In genomic region chr6:115854432-115854831, GRCm38 (mm10) we compare ENCODE assay signal across 10 mouse cellular contexts. TPM values are rescaled to one million over a fixed set of nuclear protein-coding genes. Genes with fewer than 3 reads are reported as not detected.
DNase-seq lines count a peak whose midpoint lies in the region; ATAC-seq and TF ChIP-seq lines count a peak whose summit lies in the region.
"Had no signal": no experiment of that assay in that cellular context is flagged by ENCODE, and none has a peak within 500 bp of the region (broad histone marks: within the 10 kb centered on the region; RNA-seq: fewer than 3 reads in every experiment).

No protein-coding gene starts in this region.

- H3K36me3 ChIP-seq in heart, adult 2 months (ENCODE audit: control insufficient read depth, insufficient read depth, low read length): no peaks in the 10 kb centered on the region
- H3K36me3 ChIP-seq in MEL (ENCODE audit: control insufficient read depth in 1 of 2, insufficient read depth in 2 of 2, low read length in 2 of 2): peaks cover 0 to 12% of the 10 kb centered on the region in 2 experiments; a peak in 2 of 4 replicates
- H3K36me3 ChIP-seq in myocyte (ENCODE audit: control insufficient read depth, insufficient read depth): no peaks in the 10 kb centered on the region
- H3K36me3 ChIP-seq: limb, embryonic 15.5 days had no signal

- TF ChIP-seq CTCF in heart, adult 2 months (IDR thresholded peaks at IDR 0.05): peak; percentile 74
- TF ChIP-seq CTCF in MEL (IDR thresholded peaks at IDR 0.05 in 2 of 3, conservative IDR thresholded peaks at IDR 0.05 in 1 of 3; ENCODE audit: control insufficient read depth in 1 of 3, insufficient read depth in 1 of 3, low read depth in 2 of 3, low read length in 3 of 3, poor library complexity in 1 of 3, severe bottlenecking in 1 of 3): peak; percentile 35 to 61 (median 48)

- no peak for DNase-seq in heart, adult 2 months
- DNase-seq in heart, postnatal 4 days: no peak
- DNase-seq in lung, postnatal 25 days (ENCODE audit: low spot score): peak; percentile 26
- no peak for DNase-seq in lung, adult 18-20 months
- DNase-seq in MEL (ENCODE audit: low read depth, low spot score): peak; percentile 69
- no peak for DNase-seq in layer of hippocampus, postnatal 25 days (ENCODE audit: extremely low spot score in 1 of 2, low spot score in 1 of 2)
- DNase-seq: gastrocnemius, postnatal 10 days had no signal

- H3K9me3 ChIP-seq in MEL (replicated peaks; ENCODE audit: insufficient read depth, low read length): no peaks in the 10 kb centered on the region
- H3K9me3 ChIP-seq: limb, embryonic 15.5 days had no signal

- H3ac ChIP-seq in myocyte (ENCODE audit: control insufficient read depth, insufficient read length): no peak overlapping the region

- TF ChIP-seq EP300 in heart, adult 2 months (IDR thresholded peaks at IDR 0.05; ENCODE audit: insufficient read depth, low read depth, low read length): no peak
- TF ChIP-seq EP300 in MEL (IDR thresholded peaks at IDR 0.05; ENCODE audit: low read depth in 1 of 2, low read length in 2 of 2): no peak

- no peaks in the 10 kb centered on the region for H3K79me2 ChIP-seq in heart, adult 2 months (replicated peaks; ENCODE audit: control insufficient read depth, insufficient read depth, low read length)
- H3K79me2 ChIP-seq in MEL (ENCODE audit: control insufficient read depth, insufficient read depth, low read length, poor library complexity): peaks cover 12% of the 10 kb centered on the region
- H3K79me2 ChIP-seq in myocyte (ENCODE audit: control insufficient read depth, insufficient read depth): peaks cover 5% of the 10 kb centered on the region

- H3K4me2 ChIP-seq in myocyte (ENCODE audit: low read depth): no peak overlapping the region

- no peak overlapping the region for H3K9ac ChIP-seq in heart, adult 2 months (ENCODE audit: low read depth, low read length)
- no peak overlapping the region for H3K9ac ChIP-seq in MEL (ENCODE audit: control insufficient read depth, low read depth, low read length, poor library complexity, severe bottlenecking)

- peak; percentile 44 for TF ChIP-seq RAD21 in MEL (IDR thresholded peaks at IDR 0.05; ENCODE audit: low read depth, low read length)

- no peak for ATAC-seq in megakaryocyte progenitor cell, adult 5-6 weeks (replicated peaks; ENCODE audit: poor library complexity)

- no peak overlapping the region for H3K27ac ChIP-seq in heart, adult 2 months
- no peak overlapping the region for H3K27ac ChIP-seq in MEL (ENCODE audit: control insufficient read depth, low read depth, low read length)

- H3K4me3 ChIP-seq in heart, adult 2 months: no peak overlapping the region
- H3K4me3 ChIP-seq in MEL (ENCODE audit: control insufficient read depth in 1 of 2, insufficient read depth in 1 of 2, low read depth in 2 of 2, low read length in 2 of 2) (no peak overlapping the region), myocyte (peak overlapping the region; percentile 65)

- no peak for TF ChIP-seq POLR2A in heart, adult 2 months (IDR thresholded peaks at IDR 0.05; ENCODE audit: insufficient read depth, low read depth, low read length)
- no peak for TF ChIP-seq POLR2A in MEL (IDR thresholded peaks at IDR 0.05; ENCODE audit: control insufficient read depth in 1 of 2, insufficient read depth in 1 of 2, low read depth in 1 of 2, low read length in 2 of 2, poor library complexity in 1 of 2)
- no peak for TF ChIP-seq POLR2A in myocyte (IDR thresholded peaks at IDR 0.05; ENCODE audit: insufficient read length, low read depth)

- intact Hi-C loops in heart, adult 2 months (cut with DNase I): no loop called here

- H3K4me1 ChIP-seq in heart, adult 2 months (ENCODE audit: control insufficient read depth, insufficient read depth, low read length): peaks cover 5% of the 10 kb centered on the region
- peaks cover 0 to 6% of the 10 kb centered on the region in 2 experiments; a peak in 1 of 4 replicates for H3K4me1 ChIP-seq in MEL (ENCODE audit: control insufficient read depth in 1 of 2, insufficient read depth in 2 of 2, low read length in 2 of 2)

- H3K27me3 ChIP-seq in heart, adult 2 months (ENCODE audit: control insufficient read depth, insufficient read depth, low read length): no peaks in the 10 kb centered on the region
- no peaks in the 10 kb centered on the region for H3K27me3 ChIP-seq in MEL (ENCODE audit: control insufficient read depth in 1 of 2, insufficient read depth in 2 of 2, low read length in 2 of 2)
- no peaks in the 10 kb centered on the region for H3K27me3 ChIP-seq in myocyte (ENCODE audit: control insufficient read depth, insufficient read depth, insufficient read length)
- H3K27me3 ChIP-seq: limb, embryonic 15.5 days had no signal

- 66% methylated on average over 2 of the region's 2 CpGs for WGBS in heart, adult 2 months

TF ChIP-seq in MEL, 35 proteins besides CTCF, POLR2A, EP300 and RAD21 (continues in another document):
- TF ChIP-seq NRF1 (IDR thresholded peaks at IDR 0.05; ENCODE audit: insufficient read depth, low read depth, low read length, poor library complexity, severe bottlenecking) (no peak), POLR2AphosphoS2 (IDR thresholded peaks at IDR 0.05; ENCODE audit: low read length) (no peak), MYC (IDR thresholded peaks at IDR 0.05; ENCODE audit: low read depth, low read length) (no peak), USF2 (IDR thresholded peaks at IDR 0.05; ENCODE audit: borderline replicate concordance in 1 of 2, insufficient read depth in 1 of 2, low read depth in 1 of 2, low read length in 2 of 2) (no peak), TAL1 (IDR thresholded peaks at IDR 0.05; ENCODE audit: low read length) (no peak), MXI1 (IDR thresholded peaks at IDR 0.05; ENCODE audit: low read depth, low read length) (no peak), NELFE (IDR thresholded peaks at IDR 0.05; ENCODE audit: low read depth, low read length) (no peak), KAT2A (conservative IDR thresholded peaks at IDR 0.05; ENCODE audit: low read depth, low read length) (no peak), TCF12 (IDR thresholded peaks at IDR 0.05; ENCODE audit: low read depth, low read length) (no peak)

TF ChIP-seq in myocyte, 11 proteins besides CTCF, POLR2A, EP300 and RAD21:
- TF ChIP-seq USF1 (IDR thresholded peaks at IDR 0.05; ENCODE audit: low read depth) (no peak), POLR2AphosphoS2 (IDR thresholded peaks at IDR 0.05; ENCODE audit: insufficient read length, low read depth) (no peak), REST (IDR thresholded peaks at IDR 0.05; ENCODE audit: insufficient read depth, insufficient read length) (no peak), MYOG (IDR thresholded peaks at IDR 0.05; ENCODE audit: control insufficient read depth in 1 of 3, insufficient read depth in 1 of 3, insufficient read length in 2 of 3, low read depth in 2 of 3) (no peak)
TF ChIP-seq in myocyte: peak in this region for 0.

RNA-seq across cellular contexts. Expression of gene Ift122, which starts 1.2 kb away (rescaled TPM):
- 1 to 10 TPM; 6.6 to 7.3 TPM for total RNA-seq in heart, adult 2 months (2021)
- polyA plus RNA-seq in heart, adult 2 months (2012; rRNA removed): 12.8 and 15.2 TPM in 2 replicates
- 10 to 100 TPM; 16.3 to 17.6 TPM for total RNA-seq in heart, postnatal 4 days (2021)
- 3.3 and 4.0 TPM in 2 replicates for total RNA-seq in MEL (2012; rRNA removed)
- polyA plus RNA-seq in MEL (2012; ENCODE audit: insufficient read depth in 1 of 2, insufficient read length in 2 of 2, low read depth in 1 of 2, low replicate concordance in 2 of 2, missing spikeins in 1 of 2): 1 to 10 TPM in 1 of 2 experiments, not detected in 1; 8.0 TPM
- 21.4 TPM for polyA plus RNA-seq in myocyte (2012; fragmentation: generic; extraction: Trizol)
- 1.7 and 1.8 TPM in 2 replicates for total RNA-seq in megakaryocyte progenitor cell, adult 5-6 weeks (2015)
- total RNA-seq in megakaryocyte progenitor cell, adult 5-6 weeks (2017): 3.2 and 3.9 TPM in 2 replicates
- 10 to 100 TPM; 26.7 to 28.7 TPM for total RNA-seq in layer of hippocampus, postnatal 25 days (2021)

RNA-seq across cellular contexts. Expression of gene Mbd4, which starts 1.3 kb away (rescaled TPM):
- 1 to 10 TPM in 1 of 2 experiments, under 1 TPM in 1; 0.93 to 1.5 TPM for total RNA-seq in heart, adult 2 months (2021)
- 1.2 and 1.5 TPM in 2 replicates for polyA plus RNA-seq in heart, adult 2 months (2012; rRNA removed)
- 1 to 10 TPM; 3.4 to 3.8 TPM for total RNA-seq in heart, postnatal 4 days (2021)
- total RNA-seq in MEL (2012; rRNA removed): 5.6 and 6.4 TPM in 2 replicates
- polyA plus RNA-seq in MEL (2012; ENCODE audit: insufficient read depth in 1 of 2, insufficient read length in 2 of 2, low read depth in 1 of 2, low replicate concordance in 2 of 2, missing spikeins in 1 of 2) (10 to 100 TPM in 1 of 2 experiments, not detected in 1; 10.1 TPM), myocyte (2012; fragmentation: generic; extraction: Trizol) (0.56 TPM)
- total RNA-seq in megakaryocyte progenitor cell, adult 5-6 weeks (2015): 10.4 and 12.3 TPM in 2 replicates
- total RNA-seq in megakaryocyte progenitor cell, adult 5-6 weeks (2017): 19.7 and 25.9 TPM in 2 replicates
- 1 to 10 TPM; 5.8 to 6.1 TPM for total RNA-seq in layer of hippocampus, postnatal 25 days (2021)

RNA-seq across cellular contexts. Expression of gene Efcab12, which starts 16.2 kb away (rescaled TPM):
- under 1 TPM; 0.16 to 0.26 TPM for total RNA-seq in heart, adult 2 months (2021)
- polyA plus RNA-seq in heart, adult 2 months (2012; rRNA removed): 0.06 and 0.14 TPM in 2 replicates
- total RNA-seq in heart, postnatal 4 days (2021): under 1 TPM; 0.88 to 0.90 TPM
- total RNA-seq in MEL (2012; rRNA removed): not detected in 2 replicates
- polyA plus RNA-seq in MEL (2012; ENCODE audit: insufficient read depth in 1 of 2, insufficient read length in 2 of 2, low read depth in 1 of 2, low replicate concordance in 2 of 2, missing spikeins in 1 of 2): under 1 TPM in 1 of 2 experiments, not detected in 1; 0.11 TPM
- polyA plus RNA-seq in myocyte (2012; fragmentation: generic; extraction: Trizol): not detected
- total RNA-seq in megakaryocyte progenitor cell, adult 5-6 weeks (2015): 0.20 TPM in 2 replicates
- total RNA-seq in megakaryocyte progenitor cell, adult 5-6 weeks (2017): 0.42 TPM in 1 of 2 replicates, not detected in the other
- 1 to 10 TPM; 2.8 to 3.8 TPM for total RNA-seq in layer of hippocampus, postnatal 25 days (2021)

RNA-seq across cellular contexts. Expression of gene Rpl32, which starts 45.9 kb away (rescaled TPM):
- 100 to 1,000 TPM; 579 to 679 TPM for total RNA-seq in heart, adult 2 months (2021)
- 328 and 413 TPM in 2 replicates for polyA plus RNA-seq in heart, adult 2 months (2012; rRNA removed)
- 1,000 to 10,000 TPM; 1,006 to 1,007 TPM for total RNA-seq in heart, postnatal 4 days (2021)
- 4,686 and 5,400 TPM in 2 replicates for total RNA-seq in MEL (2012; rRNA removed)
- polyA plus RNA-seq in MEL (2012; ENCODE audit: insufficient read depth in 1 of 2, insufficient read length in 2 of 2, low read depth in 1 of 2, low replicate concordance in 2 of 2, missing spikeins in 1 of 2) (1,000 to 10,000 TPM in 1 of 2 experiments, not detected in 1; 4,514 TPM), myocyte (2012; fragmentation: generic; extraction: Trizol) (4,367 TPM)
- total RNA-seq in megakaryocyte progenitor cell, adult 5-6 weeks (2015): 4,905 and 5,125 TPM in 2 replicates
- total RNA-seq in megakaryocyte progenitor cell, adult 5-6 weeks (2017): 5,456 and 6,333 TPM in 2 replicates
- total RNA-seq in layer of hippocampus, postnatal 25 days (2021): 100 to 1,000 TPM; 471 to 520 TPM

Comparison
In these comparisons a context has a peak if more than half of its experiments do, and no peak if none do; other contexts are left out.
1. DNase-seq: peak in lung, postnatal 25 days (single experiment) and MEL (single experiment); none in heart, adult 2 months (0 of 2), heart, postnatal 4 days (single experiment), lung, adult 18-20 months (0 of 2) and layer of hippocampus, postnatal 25 days (0 of 2).